ENCODE assay signal across 9 mouse cellular contexts in the genomic region with DNA sequence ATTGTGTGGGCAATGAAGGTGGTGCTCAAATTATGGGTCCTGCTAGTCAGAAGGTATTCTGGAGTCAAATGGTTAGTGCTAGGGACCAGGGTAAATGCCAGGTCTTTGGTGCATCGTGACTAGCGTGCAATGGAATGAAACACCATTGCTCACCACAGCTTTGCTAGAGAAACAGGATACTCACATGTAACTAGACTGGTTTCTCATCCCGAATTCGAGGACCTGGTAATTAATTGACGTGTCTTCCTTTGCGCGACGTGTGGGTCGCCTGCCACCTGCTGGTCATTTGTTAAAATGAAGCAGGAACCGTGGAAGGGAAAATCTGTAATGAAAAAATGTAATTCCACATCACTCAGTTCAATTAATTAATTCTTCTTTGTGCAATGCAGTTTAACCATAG. TPM values are rescaled to one million over a fixed set of nuclear protein-coding genes. Genes with fewer than 3 reads are reported as not detected.
A peak's percentile ranks its signal among the peaks of the same experiment; 100 is the strongest.
DNase-seq lines count a peak whose midpoint lies in the region; ATAC-seq and TF ChIP-seq lines count a peak whose summit lies in the region.
"Had no signal": no experiment of that assay in that cellular context is flagged by ENCODE, and none has a peak within 500 bp of the region (broad histone marks: within the 10 kb centered on the region; RNA-seq: fewer than 3 reads in every experiment).

No protein-coding gene starts in this region.

- no peak for ATAC-seq in kidney, embryonic 16.5 days (ENCODE audit: low FRiP score, low TSS enrichment)
- peak; percentile 67 for ATAC-seq in forebrain, postnatal 0 days
- ATAC-seq in midbrain, embryonic 15.5 days (replicated peaks) = peak; percentile 37; the same call in 1 of the 2 replicates

- no peaks in the 10 kb centered on the region for H3K9me3 ChIP-seq in kidney, embryonic 16.5 days (ENCODE audit: low read length)
- no peaks in the 10 kb centered on the region for H3K9me3 ChIP-seq in ES-E14 (ENCODE audit: control insufficient read depth, insufficient read depth, low read depth, low read length)
- H3K9me3 ChIP-seq in forebrain, postnatal 0 days (ENCODE audit: low read length) = no peaks in the 10 kb centered on the region
- no peaks in the 10 kb centered on the region for H3K9me3 ChIP-seq in midbrain, embryonic 15.5 days
- H3K9me3 ChIP-seq: stomach, embryonic 15.5 days had no signal

- no peak overlapping the region for H3K4me2 ChIP-seq in kidney, embryonic 16.5 days (replicated peaks; ENCODE audit: low read depth, low read length)
- H3K4me2 ChIP-seq in forebrain, postnatal 0 days (ENCODE audit: low read depth) = no peak overlapping the region
- peak overlapping the region; percentile 28; the same call in 1 of the 2 replicates for H3K4me2 ChIP-seq in midbrain, embryonic 15.5 days
- H3K4me2 ChIP-seq: stomach, embryonic 15.5 days had no signal

- peak; percentile 62 for DNase-seq in kidney, adult 18-20 months
- DNase-seq in ES-E14 (ENCODE audit: low read depth, low spot score) = no peak
- peak; percentile 32 for DNase-seq in cerebellum, adult 8-10 months
- peak; percentile 85 for DNase-seq in forebrain, postnatal 0 days
- peak; percentile 54 to 79 for DNase-seq in layer of hippocampus, postnatal 25 days (ENCODE audit: extremely low spot score in 1 of 2, low spot score in 1 of 2)
- peak; percentile 57 for DNase-seq in urinary bladder, postnatal 25 days (ENCODE audit: low spot score)

- no peaks in the 10 kb centered on the region for H3K36me3 ChIP-seq in kidney, embryonic 16.5 days (ENCODE audit: insufficient read depth, low read length)
- H3K36me3 ChIP-seq in ES-E14 (ENCODE audit: control insufficient read depth, insufficient read depth, low read length, poor library complexity, severe bottlenecking) = no peaks in the 10 kb centered on the region
- no peaks in the 10 kb centered on the region for H3K36me3 ChIP-seq in forebrain, postnatal 0 days (ENCODE audit: insufficient read depth)
- H3K36me3 ChIP-seq in midbrain, embryonic 15.5 days (replicated peaks) = no peaks in the 10 kb centered on the region
- H3K36me3 ChIP-seq: stomach, embryonic 15.5 days had no signal

- peak; percentile 91 for TF ChIP-seq CTCF in forebrain, postnatal 0 days (IDR thresholded peaks at IDR 0.05; ENCODE audit: low read depth)

- WGBS in kidney, embryonic 16.5 days = 1% methylated on average over 10 of the region's 10 CpGs
- WGBS in forebrain, postnatal 0 days = 2% methylated on average over 10 of the region's 10 CpGs
- under 1% methylated on average over 10 of the region's 10 CpGs for WGBS in midbrain, embryonic 15.5 days

- no peak overlapping the region for H3K4me3 ChIP-seq in kidney, embryonic 16.5 days (ENCODE audit: low read length)
- no peak overlapping the region for H3K4me3 ChIP-seq in ES-E14 (ENCODE audit: insufficient read depth in 1 of 2, low read depth in 1 of 2, low read length in 2 of 2, poor library complexity in 1 of 2, severe bottlenecking in 1 of 2)
- H3K4me3 ChIP-seq in forebrain, postnatal 0 days (ENCODE audit: low read depth, low read length) = no peak overlapping the region
- H3K4me3 ChIP-seq in midbrain, embryonic 15.5 days = no peak overlapping the region
- H3K4me3 ChIP-seq: stomach, embryonic 15.5 days had no signal

- H3K27me3 ChIP-seq in kidney, embryonic 16.5 days (ENCODE audit: insufficient read depth, low read length) = peaks cover 49% of the 10 kb centered on the region
- H3K27me3 ChIP-seq in forebrain, postnatal 0 days (ENCODE audit: insufficient read depth, low read length) = peaks cover 12% of the 10 kb centered on the region; the same call in 1 of the 2 replicates
- no peaks in the 10 kb centered on the region for H3K27me3 ChIP-seq in midbrain, embryonic 15.5 days (replicated peaks)

- in situ Hi-C loops in ES-E14 (cut with MboI; ENCODE audit: low sequenced_read_pairs in 2 of 2, unreplicated experiment in 2 of 2) = loop anchor here in 1 of 2 experiments (25.0 kb wide), 1 partner anchor 467 kb away; no protein-coding TSS in a partner anchor

- H3K9ac ChIP-seq in kidney, embryonic 16.5 days (replicated peaks; ENCODE audit: low read length) = no peak overlapping the region
- no peak overlapping the region for H3K9ac ChIP-seq in ES-E14 (ENCODE audit: insufficient read depth, low read depth, low read length, poor library complexity, severe bottlenecking)
- no peak overlapping the region for H3K9ac ChIP-seq in forebrain, postnatal 0 days
- no peak overlapping the region for H3K9ac ChIP-seq in midbrain, embryonic 15.5 days
- H3K9ac ChIP-seq: stomach, embryonic 15.5 days had no signal

- no peak overlapping the region for H3K27ac ChIP-seq in kidney, embryonic 16.5 days (ENCODE audit: low read length)
- no peak overlapping the region for H3K27ac ChIP-seq in ES-E14 (ENCODE audit: insufficient read depth, low read depth, low read length, poor library complexity, severe bottlenecking)
- H3K27ac ChIP-seq in forebrain, postnatal 0 days (ENCODE audit: low read depth, low read length) = no peak overlapping the region
- no peak overlapping the region for H3K27ac ChIP-seq in midbrain, embryonic 15.5 days
- H3K27ac ChIP-seq: stomach, embryonic 15.5 days had no signal

- peaks cover 5% of the 10 kb centered on the region; the same call in 1 of the 2 replicates for H3K4me1 ChIP-seq in kidney, embryonic 16.5 days (ENCODE audit: insufficient read depth, low read length)
- H3K4me1 ChIP-seq in ES-E14 (ENCODE audit: control insufficient read depth in 2 of 2, insufficient read depth in 2 of 2, low read length in 2 of 2, poor library complexity in 1 of 2) = no peaks in the 10 kb centered on the region
- H3K4me1 ChIP-seq in forebrain, postnatal 0 days (ENCODE audit: insufficient read depth) = no peaks in the 10 kb centered on the region
- H3K4me1 ChIP-seq in midbrain, embryonic 15.5 days = peaks cover 28% of the 10 kb centered on the region
- H3K4me1 ChIP-seq: stomach, embryonic 15.5 days had no signal

TF ChIP-seq in ES-E14, 5 proteins besides CTCF, POLR2A, EP300 and RAD21:
- TF ChIP-seq HCFC1 (IDR thresholded peaks at IDR 0.05; ENCODE audit: borderline replicate concordance, insufficient read depth, low read length) (no peak), ZNF384 (IDR thresholded peaks at IDR 0.05; ENCODE audit: low read depth, low read length) (no peak), MAFK (IDR thresholded peaks at IDR 0.05; ENCODE audit: insufficient read depth, low read depth, low read length) (no peak), ZC3H11A (IDR thresholded peaks at IDR 0.05; ENCODE audit: borderline replicate concordance, low read depth, low read length) (peak; percentile 88), CHD2 (IDR thresholded peaks at IDR 0.05; ENCODE audit: low read depth, low read length) (no peak)

RNA-seq across cellular contexts. Expression of gene Ascl1, which starts 10.5 kb away (rescaled TPM):
- 0.92 and 1.4 TPM in 2 replicates for polyA plus RNA-seq in kidney, embryonic 16.5 days (2015; fragmentation: Nextera tagmentation; extraction: Ambion mirVana)
- total RNA-seq in ES-E14 (2012; rRNA removed) = 0.22 TPM in 1 of 2 replicates, not detected in the other
- 19.5 and 25.1 TPM in 2 replicates for total RNA-seq in forebrain, postnatal 0 days (2014; rRNA removed)
- polyA plus RNA-seq in forebrain, postnatal 0 days (2015; fragmentation: Nextera tagmentation; extraction: Ambion mirVana) = 4.7 and 5.6 TPM in 2 replicates
- 1 to 10 TPM; 6.0 to 7.9 TPM for total RNA-seq in layer of hippocampus, postnatal 25 days (2021)
- polyA plus RNA-seq in midbrain, embryonic 15.5 days (2015; fragmentation: Nextera tagmentation; extraction: Ambion mirVana) = 12.6 and 15.6 TPM in 2 replicates

RNA-seq across cellular contexts. Expression of gene Pah, which starts 17.6 kb away (rescaled TPM):
- polyA plus RNA-seq in kidney, embryonic 16.5 days (2015; fragmentation: Nextera tagmentation; extraction: Ambion mirVana) = 7.6 and 8.3 TPM in 2 replicates
- not detected in 2 replicates for total RNA-seq in ES-E14 (2012; rRNA removed)
- total RNA-seq in forebrain, postnatal 0 days (2014; rRNA removed) = not detected in 2 replicates
- 0.14 and 0.22 TPM in 2 replicates for polyA plus RNA-seq in forebrain, postnatal 0 days (2015; fragmentation: Nextera tagmentation; extraction: Ambion mirVana)
- total RNA-seq in layer of hippocampus, postnatal 25 days (2021) = not detected
- not detected in 2 replicates for polyA plus RNA-seq in midbrain, embryonic 15.5 days (2015; fragmentation: Nextera tagmentation; extraction: Ambion mirVana)
